Mouse (Mus musculus): Measurements from ENCODE around the gene Olfr1020.

The Olfr1020 gene

DNA sequence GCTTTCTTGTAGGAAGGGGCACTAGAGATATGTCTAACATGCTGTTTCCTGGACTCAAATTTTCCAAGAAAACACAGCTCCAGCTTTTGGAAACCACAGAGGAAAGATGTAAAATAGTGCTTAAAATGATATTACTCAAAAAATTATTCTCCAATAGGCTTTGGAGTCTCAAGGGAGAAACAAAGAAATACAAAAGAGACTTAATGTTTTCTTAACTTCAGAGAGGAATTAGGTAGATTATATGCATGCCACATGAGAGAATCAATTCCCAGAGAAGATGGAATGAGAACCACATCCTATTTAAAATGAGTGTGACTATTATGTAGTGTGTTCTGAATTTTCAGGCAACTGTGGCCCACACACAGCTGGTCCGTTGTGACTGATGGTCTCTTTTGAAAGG, at the start of gene Olfr1020:
Gene Olfr1020 (plus strand): TSS at position 301 of the 400 bp plus-strand sequence.
- DNase-seq (ENCODE audit: low spot score in 2 of 2) = no peak

DNA sequence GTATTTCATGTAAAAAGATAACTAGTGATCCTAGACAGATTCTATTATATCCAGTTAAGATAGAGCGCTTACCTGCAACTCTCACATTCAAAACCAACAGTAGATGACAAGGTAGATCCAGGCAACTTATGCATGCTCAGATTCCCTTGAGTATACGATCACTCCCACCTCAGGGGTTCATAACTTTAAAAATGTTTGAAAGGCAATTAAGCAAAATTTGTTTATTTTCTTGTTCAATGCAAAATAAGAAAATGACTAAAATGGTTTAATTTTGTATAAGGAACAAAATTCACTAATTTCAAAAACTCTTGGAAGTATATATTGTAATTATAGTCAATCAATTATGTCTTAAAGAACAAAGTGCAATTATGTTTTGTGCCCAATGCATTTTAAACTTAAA, 44.4 kb upstream of the Olfr1020 start, which contains the start of gene Olfr1016:
Gene Olfr1016 (minus strand): TSS at position 101 of the 400 bp plus-strand sequence.
- no peak for DNase-seq (ENCODE audit: low spot score in 2 of 2)

DNA sequence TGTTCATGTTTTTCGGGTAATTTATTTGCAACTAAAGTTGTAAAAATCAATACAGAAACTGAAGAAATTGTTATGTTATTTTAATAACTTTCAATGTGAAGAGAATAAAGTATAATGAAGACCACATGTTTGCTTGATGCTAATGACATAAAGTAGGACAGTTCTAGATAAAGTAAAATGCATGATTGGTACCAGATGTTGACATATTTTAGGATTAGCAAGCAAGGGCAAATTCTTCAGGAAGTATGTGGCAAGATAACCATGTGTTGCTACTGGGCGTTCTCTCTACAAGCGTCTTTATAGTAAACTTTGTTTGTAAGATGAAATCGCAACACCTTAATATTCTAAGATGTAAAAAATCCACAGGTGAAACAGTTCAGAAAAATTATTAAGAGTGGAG, 42.3 kb upstream of the Olfr1020 start:
- DNase-seq (ENCODE audit: low spot score in 2 of 2) = no peak

- DNase-seq (ENCODE audit: low spot score in 2 of 2) = no peak
Observed at GRCm38 (mm10) chr2:85818179-85818578, 28.7 kb upstream of the Olfr1020 start, which contains the start of gene Olfr1018. Olfr1018 (plus strand) TSS chr2:85818479.

DNA sequence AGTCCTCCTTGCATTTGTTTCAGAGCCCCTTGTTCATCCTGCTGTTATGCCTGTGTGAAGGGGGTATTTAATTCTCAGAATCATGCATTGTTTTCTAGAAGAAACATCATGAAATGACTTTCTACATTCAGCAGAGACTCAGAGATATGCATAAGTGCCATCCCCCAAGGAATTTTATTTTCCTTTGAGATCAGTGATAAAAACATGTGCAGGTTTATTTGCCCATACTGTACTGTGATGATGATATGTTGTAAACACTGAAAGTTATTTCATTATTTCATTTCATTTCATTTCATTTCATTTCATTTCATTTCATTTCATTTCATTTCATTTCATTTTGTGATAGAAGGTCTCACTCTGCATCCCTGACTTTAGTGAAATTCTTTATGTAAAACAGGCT, 1.4 kb upstream of the Olfr1020 start, which contains the start of gene Olfr1019:
Gene Olfr1019 (minus strand): TSS at position 101 of the 400 bp plus-strand sequence.
- no peak for DNase-seq (ENCODE audit: low spot score in 2 of 2)

DNA sequence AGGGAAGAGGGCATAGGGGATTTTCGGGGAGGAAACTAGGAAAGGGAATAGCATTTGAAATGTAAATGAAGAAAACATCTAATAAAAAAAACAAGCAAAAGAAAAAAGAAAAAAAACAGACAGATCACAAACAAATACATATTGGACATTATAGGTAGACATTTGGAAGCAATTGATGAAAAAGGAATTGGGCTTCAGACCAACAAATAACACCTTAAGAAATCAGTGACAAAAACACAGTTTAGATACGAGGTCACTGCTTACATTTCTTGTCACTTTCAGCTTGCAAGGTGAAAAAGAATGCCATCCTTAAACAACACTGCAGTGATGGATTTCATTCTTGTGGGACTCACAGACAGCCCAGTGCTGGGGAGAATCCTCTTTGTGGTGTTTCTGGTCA, 21.5 kb downstream of the Olfr1020 start, which contains the start of gene Olfr1022:
Gene Olfr1022 (plus strand): TSS at position 301 of the 400 bp plus-strand sequence.
- DNase-seq (ENCODE audit: low spot score in 2 of 2) = no peak

GRCm38 (mm10) chr2:85885340-85885739, 38.5 kb downstream of the Olfr1020 start, which contains the start of gene Olfr1023:
Olfr1023 (plus strand) TSS chr2:85885640.
- no peak for DNase-seq (ENCODE audit: low spot score in 2 of 2)
